Mouse (Mus musculus): Measurements from ENCODE around the gene Nsmce4a.

DNA sequence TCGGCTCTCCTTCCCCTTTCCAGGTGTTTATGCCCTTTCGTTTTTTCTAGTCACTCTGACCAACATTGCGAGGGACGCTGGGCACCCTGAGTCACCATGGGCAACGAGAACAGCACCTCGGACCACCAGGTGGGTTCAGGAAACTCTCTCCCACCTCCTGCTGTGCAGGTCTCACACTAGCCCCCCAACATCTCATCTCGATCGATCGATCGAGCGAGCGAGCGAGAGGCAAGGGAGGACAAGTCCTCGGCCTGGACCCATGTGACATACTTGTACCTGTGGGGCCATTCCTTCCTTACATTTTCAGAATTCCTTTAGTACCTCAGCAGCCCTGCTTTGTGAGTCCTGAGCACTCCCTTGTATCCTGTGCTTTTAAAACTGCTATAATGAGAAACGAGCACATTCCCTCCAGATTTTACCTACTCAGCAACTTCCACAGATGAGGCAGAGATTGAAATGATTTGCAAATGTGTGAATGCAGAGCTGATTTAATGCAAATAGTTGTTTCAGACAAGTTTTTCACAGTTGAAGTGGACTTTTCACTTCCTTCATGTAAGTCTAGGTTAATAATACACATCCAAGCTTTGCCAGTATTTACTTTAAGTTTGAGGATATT is 4.6 kb upstream of the Nsmce4a start, which contains the start of gene Tacc2:
- TF ChIP-seq CTCF (IDR thresholded peaks at IDR 0.05; ENCODE audit: borderline replicate concordance, insufficient read depth, low read depth, low read length) (no peak), POLR2A (IDR thresholded peaks at IDR 0.05; ENCODE audit: borderline replicate concordance, insufficient read depth, low read length) (no peak)

Measured in cerebellum, adult 2 months (tissue).